Mouse (Mus musculus) heart, embryonic 14.5 days (tissue): ENCODE measurements around the gene Sema3b. TPM values are rescaled to one million over a fixed set of nuclear protein-coding genes. Genes with fewer than 3 reads are reported as not detected.

Experiments used
- ATAC-seq: fragments of 200-750 bp; cut with Nextera tagmentation; 2 replicates; pipeline ENCODE4 v1.8.0; 2017; ENCODE audit warnings: low read depth, moderate TSS enrichment; ENCODE audit not compliant: insufficient number of reproducible peaks, insufficient read depth, low FRiP score
- H3K27ac ChIP-seq, 2 experiments: fragments of 200-500 bp in 1 of 2; fragments of 300-500 bp in 1 of 2; sonication (generic) in 1 of 2; replicated peaks in 1 of 2; 2 replicates each; pipeline ENCODE4 v1.5.1; 2012 to 2014; ENCODE audit warnings: low read depth in 2 of 2, low read length in 2 of 2, control low read depth in 1 of 2, mild to moderate bottlenecking in 1 of 2, mixed read lengths in 1 of 2; ENCODE audit not compliant: control insufficient read depth in 1 of 2, insufficient read depth in 1 of 2
- H3K27me3 ChIP-seq: fragments of 300-500 bp; sonication (generic); 2 replicates; pipeline ENCODE4 v1.6.1; 2014; ENCODE audit warnings: mild to moderate bottlenecking, low read length, control low read depth; ENCODE audit not compliant: control insufficient read depth, insufficient read depth
- H3K36me3 ChIP-seq: fragments of 300-500 bp; sonication (generic); 2 replicates; pipeline ENCODE4 v1.6.1; 2014; ENCODE audit warnings: mild to moderate bottlenecking, control low read depth, low read length, mixed read lengths; ENCODE audit not compliant: control insufficient read depth, insufficient read depth
- H3K4me1 ChIP-seq, 2 experiments: fragments of 200-500 bp in 1 of 2; fragments of 300-500 bp in 1 of 2; sonication (generic) in 1 of 2; 2 replicates each; pipeline ENCODE4 v1.6.1; 2012 to 2014; ENCODE audit warnings: low read length in 2 of 2, control low read depth in 1 of 2, mixed read lengths in 1 of 2; ENCODE audit not compliant: control insufficient read depth in 2 of 2, insufficient read depth in 2 of 2
- H3K4me2 ChIP-seq: fragments of 300-500 bp; sonication (generic); 2 replicates; pipeline ENCODE4 v1.6.1; 2014; ENCODE audit warnings: mild to moderate bottlenecking, low read length
- H3K4me3 ChIP-seq, 2 experiments: fragments of 200-500 bp in 1 of 2; fragments of 300-500 bp in 1 of 2; sonication (generic) in 1 of 2; 2 replicates each; pipeline ENCODE4 v1.5.1; 2012 to 2014; ENCODE audit warnings: low read length in 2 of 2, mild to moderate bottlenecking in 2 of 2, control low read depth in 1 of 2, low read depth in 1 of 2, moderate library complexity in 1 of 2; ENCODE audit not compliant: control insufficient read depth in 1 of 2, insufficient read depth in 1 of 2
- H3K9ac ChIP-seq: fragments of 300-500 bp; sonication (generic); 2 replicates; pipeline ENCODE4 v1.6.1; 2014; ENCODE audit warnings: mild to moderate bottlenecking, low read length
- H3K9me3 ChIP-seq: fragments of 300-500 bp; sonication (generic); 2 replicates; pipeline ENCODE4 v1.6.1; 2016; ENCODE audit warnings: low read length, control low read depth; ENCODE audit not compliant: control insufficient read depth
- WGBS: fragments of 180-500 bp; shearing (Covaris S2); extraction: QIAGEN DNeasy Blood & Tissue Kit; methylation state at CpG from one replicate; pipeline ENCODE4 v1.1.7; 2014; 5-methylcytosine and 5-hydroxymethylcytosine counted together
- polyA plus RNA-seq: library from polyadenylated mRNA; unstranded; fragments of >200 nt; fragmentation: Nextera tagmentation; extraction: Ambion mirVana; gene quantifications from 2 replicates; pipeline ENCODE4 v1.2.1, GENCODE M21; 2014

Gene Sema3b
- polyA plus RNA-seq, 1 experiment from 2014 or later = 6.5 TPM

- Histone ChIP-seq H3K4me3 (no peak overlapping the region), H3K9me3 (no peaks in the 10 kb centered on the region), H3K36me3 (no peaks in the 10 kb centered on the region), H3K27me3 (no peaks in the 10 kb centered on the region), H3K4me1 (peaks cover 15 to 20% of the 10 kb centered on the region in 2 experiments), H3K27ac (no peak overlapping the region; a peak in 1 of 4 replicates), H3K4me2 (no peak overlapping the region), H3K9ac (no peak overlapping the region)
- 31% methylated on average over 8 of the region's 8 CpGs for WGBS
- ATAC-seq = no peak
Measured at GRCm38 (mm10) chr9:107640257-107640772, 31.3 kb upstream of the Sema3b start.

GRCm38 (mm10) chr9:107637070-107637469 lies 28.0 kb upstream of the Sema3b start:
- no peaks in the 10 kb centered on the region for H3K27me3 ChIP-seq
- H3K4me1 ChIP-seq = peaks cover 23 to 26% of the 10 kb centered on the region in 2 experiments
- H3K4me2 ChIP-seq = no peak overlapping the region
- H3K27ac ChIP-seq = 0 out of 4 replicates have a peak overlapping the region, but pooled peaks of 1 of the 2 experiments have one; percentile 10
- H3K9ac ChIP-seq = no peak overlapping the region
- 26% methylated on average over 7 of the region's 7 CpGs for WGBS
- peaks cover 7% of the 10 kb centered on the region; the same call in 1 of the 2 replicates for H3K36me3 ChIP-seq
- no peaks in the 10 kb centered on the region for H3K9me3 ChIP-seq
- ATAC-seq = no peak
- H3K4me3 ChIP-seq = no peak overlapping the region

- peaks cover 32 to 42% of the 10 kb centered on the region in 2 experiments for H3K4me1 ChIP-seq
- WGBS = 4% methylated on average over 38 of the region's 38 CpGs
- peak; percentile 95 for ATAC-seq
Measured at GRCm38 (mm10) chr9:107635279-107636028, 26.4 kb upstream of the Sema3b start, which contains the start of gene Gnai2. TSS of gene Gnai2 (minus strand) at chr9:107635367.

DNA sequence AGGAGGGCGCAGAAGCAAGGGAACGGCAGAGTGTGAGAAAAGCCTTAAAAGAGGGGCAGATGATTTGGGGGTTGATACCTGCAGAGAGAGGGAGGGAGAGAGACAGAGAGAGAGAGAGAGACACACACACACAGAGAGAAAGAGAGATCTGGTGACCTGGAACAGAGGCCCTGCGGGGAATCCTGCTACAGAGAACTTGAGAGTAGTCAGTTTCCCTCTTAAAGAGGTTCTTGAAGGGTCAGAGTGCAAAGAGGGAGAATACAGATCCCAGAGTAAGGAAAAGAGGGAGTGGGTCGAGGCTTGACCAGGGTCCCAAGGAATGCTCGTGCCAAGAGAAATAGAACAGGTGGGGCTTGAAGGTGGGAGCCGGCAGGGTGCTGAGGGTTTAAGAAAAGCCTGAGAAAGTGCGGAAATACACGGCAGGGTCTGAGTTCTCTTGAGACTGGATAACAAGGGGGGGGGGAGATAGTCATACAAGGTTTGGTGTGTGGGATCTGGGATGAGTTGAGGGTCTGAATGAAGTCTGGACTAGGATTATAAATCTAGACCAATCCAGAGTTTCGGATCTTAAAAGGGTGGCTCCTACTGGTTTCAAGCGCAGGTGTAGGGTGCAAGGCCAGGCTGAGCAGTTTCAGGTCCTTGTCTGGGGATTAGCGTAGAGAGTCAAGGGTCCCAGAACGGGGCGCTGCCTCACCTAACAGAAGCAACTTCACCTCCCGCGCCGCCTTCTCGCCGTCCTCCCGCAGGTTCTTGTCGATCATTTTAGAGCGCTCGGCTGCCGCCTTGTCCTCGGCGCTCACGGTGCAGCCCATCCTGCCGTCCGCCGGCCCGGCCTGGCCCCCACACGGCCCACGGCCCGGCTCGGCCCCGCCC lies 25.6 kb upstream of the Sema3b start:
- no peak for ATAC-seq
- H3K4me1 ChIP-seq = peaks cover 37 to 50% of the 10 kb centered on the region in 2 experiments

More at GRCm38 (mm10) chr9:107635279-107636028, 26.4 kb upstream of the Sema3b start, which contains the start of gene Gnai2:
- Histone ChIP-seq H3K27me3 (no peaks in the 10 kb centered on the region), H3K4me2 (peak within 1 kb of the TSS; percentile 81), H3K27ac (peak within 1 kb of the TSS; percentile 85 to 96), H3K9ac (peak within 1 kb of the TSS; percentile 95), H3K4me3 (peak within 1 kb of the TSS; percentile 78 to 97), H3K36me3 (peaks cover 21% of the 10 kb centered on the region), H3K9me3 (no peaks in the 10 kb centered on the region)

DNA sequence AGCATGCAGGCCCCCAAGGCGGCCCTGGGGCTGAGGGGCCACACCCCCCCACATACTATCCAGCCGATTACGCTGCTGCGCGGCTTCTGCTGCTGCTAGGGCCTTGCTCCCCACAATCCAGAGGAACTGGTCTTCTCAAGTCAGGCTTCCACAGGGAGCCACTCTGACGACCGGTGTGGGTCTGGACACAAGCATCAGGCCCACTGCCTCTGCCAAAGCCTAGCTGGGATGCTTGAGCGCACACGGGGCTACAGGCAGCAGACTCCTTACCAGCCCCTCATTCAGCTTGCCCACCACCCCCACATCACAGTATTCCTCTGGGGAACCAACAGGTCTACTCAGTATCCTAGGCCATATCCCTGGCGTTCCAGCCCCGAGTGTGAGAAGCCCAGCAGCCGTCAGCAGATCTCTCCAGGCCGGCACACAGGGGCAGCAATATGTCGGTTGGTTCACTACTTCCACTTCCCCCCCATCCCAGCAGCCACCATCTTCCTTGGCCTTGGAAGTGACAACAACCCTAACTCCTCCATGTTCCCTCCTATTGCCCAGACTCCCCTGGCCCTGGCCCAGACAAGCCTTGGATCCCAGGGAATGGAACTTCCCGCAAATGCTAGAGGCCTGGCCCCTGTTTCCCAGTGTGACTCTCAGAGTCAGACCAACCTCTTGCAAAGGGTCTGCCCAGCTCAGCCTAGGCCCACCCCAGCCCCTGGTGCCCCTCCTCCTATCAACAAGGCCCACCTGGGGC lies 24.8 kb upstream of the Sema3b start:
- Histone ChIP-seq H3K4me1 (peaks cover 44 to 56% of the 10 kb centered on the region in 2 experiments), H3K9me3 (no peaks in the 10 kb centered on the region), H3K4me2 (peak overlapping the region; percentile 81), H3K27me3 (no peaks in the 10 kb centered on the region), H3K36me3 (peaks cover 27% of the 10 kb centered on the region), H3K4me3 (peak overlapping the region; percentile 78 to 97), H3K9ac (peak overlapping the region; percentile 95), H3K27ac (peak overlapping the region; percentile 85 to 96)
- WGBS = under 1% methylated on average over 15 of the region's 15 CpGs
- ATAC-seq = no peak

More for the DNA sequence above, 25.6 kb upstream of the Sema3b start:
- peak overlapping the region; percentile 95 for H3K9ac ChIP-seq
- H3K4me2 ChIP-seq = peak overlapping the region; percentile 81
- peak overlapping the region; percentile 78 to 97 for H3K4me3 ChIP-seq
- peaks cover 24% of the 10 kb centered on the region for H3K36me3 ChIP-seq
- no peaks in the 10 kb centered on the region for H3K9me3 ChIP-seq
- H3K27ac ChIP-seq = peak overlapping the region; percentile 85 to 96
- no peaks in the 10 kb centered on the region for H3K27me3 ChIP-seq
- under 1% methylated on average over 35 of the region's 35 CpGs for WGBS

GRCm38 (mm10) chr9:107633091-107633660 lies 24.1 kb upstream of the Sema3b start:
- WGBS = 3% methylated on average over 33 of the region's 33 CpGs
- H3K4me2 ChIP-seq = peak overlapping the region; percentile 81

More at GRCm38 (mm10) chr9:107633091-107633660, 24.1 kb upstream of the Sema3b start:
- ATAC-seq = peak; percentile 17
- H3K27me3 ChIP-seq = no peaks in the 10 kb centered on the region
- peak overlapping the region; percentile 85 to 96 for H3K27ac ChIP-seq
- peaks cover 49 to 63% of the 10 kb centered on the region in 2 experiments for H3K4me1 ChIP-seq
- H3K36me3 ChIP-seq = peaks cover 32% of the 10 kb centered on the region
- H3K9ac ChIP-seq = peak overlapping the region; percentile 95
- H3K9me3 ChIP-seq = no peaks in the 10 kb centered on the region
- H3K4me3 ChIP-seq = peak overlapping the region; percentile 78 to 97
